Mouse (Mus musculus) midbrain, embryonic 10.5 days (tissue): Measurements from ENCODE around the gene Ugt2b37. TPM values are rescaled to one million over a fixed set of nuclear protein-coding genes. Genes with fewer than 3 reads are reported as not detected.
"Not testable (repeated sequence)": the region's sequence is repeated elsewhere in the genome, so short reads cannot be mapped to it uniquely, and the experiment has no call there.

Experiments
- DNase-seq: peaks from one replicate; pipeline ENCODE4 v3.0.0-alpha.2; 2017; ENCODE audit warnings: low spot score
- H3K27ac ChIP-seq: fragments of 300-500 bp; sonication (generic); replicated peaks from 2 replicates; pipeline ENCODE4 v1.5.1; 2016; ENCODE audit warnings: mild to moderate bottlenecking
- H3K27me3 ChIP-seq: fragments of 300-500 bp; sonication (generic); 2 replicates; pipeline ENCODE4 v1.6.1; 2016; ENCODE audit warnings: low read depth, mild to moderate bottlenecking; ENCODE audit not compliant: poor library complexity, severe bottlenecking
- H3K36me3 ChIP-seq: fragments of 300-500 bp; sonication (generic); 2 replicates; pipeline ENCODE4 v1.6.1; 2016; ENCODE audit warnings: mild to moderate bottlenecking, moderate library complexity
- H3K4me1 ChIP-seq: fragments of 300-500 bp; sonication (generic); 2 replicates; pipeline ENCODE4 v1.6.1; 2016
- H3K4me3 ChIP-seq: fragments of 300-500 bp; sonication (generic); 2 replicates; pipeline ENCODE4 v1.5.1; 2016; ENCODE audit warnings: mild to moderate bottlenecking, moderate library complexity
- H3K9me3 ChIP-seq: fragments of 300-500 bp; sonication (generic); replicated peaks from 2 replicates; pipeline ENCODE4 v1.6.1; 2016; ENCODE audit warnings: mild to moderate bottlenecking
- WGBS: fragments of 180-500 bp; shearing (Covaris S2); methylation state at CpG from one replicate; pipeline ENCODE4 v1.1.7; 2016; 5-methylcytosine and 5-hydroxymethylcytosine counted together
- polyA plus RNA-seq: library from polyadenylated mRNA; unstranded; fragments of >200 nt; fragmentation: Nextera tagmentation; extraction: Ambion mirVana; gene quantifications from 2 replicates; pipeline ENCODE4 v1.2.1, GENCODE M21; 2016

The Ugt2b37 gene
- polyA plus RNA-seq = not detected in 2 replicates

- not testable (repeated sequence) for H3K4me3 ChIP-seq, DNase-seq, H3K27me3 ChIP-seq, H3K4me1 ChIP-seq, H3K27ac ChIP-seq, H3K9me3 ChIP-seq, H3K36me3 ChIP-seq
- 89% methylated on average over 3 of the region's 3 CpGs for WGBS
These were observed at the start of gene Ugt2b37 for GRCm38 (mm10) chr5:87254676-87255075. TSS of gene Ugt2b37 (minus strand) at chr5:87254804.

GRCm38 (mm10) chr5:87286180-87286579 is 31.6 kb upstream of the Ugt2b37 start:
- not testable (repeated sequence) for DNase-seq, H3K4me1 ChIP-seq, H3K27ac ChIP-seq, H3K36me3 ChIP-seq, H3K4me3 ChIP-seq, H3K27me3 ChIP-seq, H3K9me3 ChIP-seq
- WGBS = 95% methylated on average over 4 of the region's 4 CpGs

- H3K9me3 ChIP-seq, H3K36me3 ChIP-seq, H3K27me3 ChIP-seq, H3K4me3 ChIP-seq, DNase-seq, H3K27ac ChIP-seq, H3K4me1 ChIP-seq: not testable (repeated sequence)
- 87% methylated on average over 4 of the region's 4 CpGs for WGBS
These were observed 21.4 kb upstream of the Ugt2b37 start for GRCm38 (mm10) chr5:87275986-87276385.

GRCm38 (mm10) chr5:87275581-87275980 is 21.0 kb upstream of the Ugt2b37 start:
- H3K4me1 ChIP-seq = no peaks in the 10 kb centered on the region
- H3K27me3 ChIP-seq = no peaks in the 10 kb centered on the region
- no peak overlapping the region for H3K4me3 ChIP-seq
- H3K27ac ChIP-seq = no peak overlapping the region
- no peak for DNase-seq
- H3K36me3 ChIP-seq = no peaks in the 10 kb centered on the region
- WGBS = 92% methylated on average over 6 of the region's 6 CpGs
- H3K9me3 ChIP-seq = peaks cover 8% of the 10 kb centered on the region

- Histone ChIP-seq H3K27me3 (no peaks in the 10 kb centered on the region), H3K4me1 (no peaks in the 10 kb centered on the region), H3K27ac (no peak overlapping the region), H3K4me3 (no peak overlapping the region), H3K36me3 (no peaks in the 10 kb centered on the region), H3K9me3 (no peaks in the 10 kb centered on the region)
- no peak for DNase-seq
- 92% methylated on average over 3 of the region's 3 CpGs for WGBS
These were observed 1.2 kb upstream of the Ugt2b37 start for GRCm38 (mm10) chr5:87255831-87256230.

GRCm38 (mm10) chr5:87242140-87242539 is 12.5 kb downstream of the Ugt2b37 start:
- not testable (repeated sequence) for H3K4me3 ChIP-seq, H3K4me1 ChIP-seq, H3K36me3 ChIP-seq, H3K27me3 ChIP-seq, DNase-seq, H3K9me3 ChIP-seq, H3K27ac ChIP-seq

- not testable (repeated sequence) for H3K4me1 ChIP-seq, H3K36me3 ChIP-seq, H3K27me3 ChIP-seq, H3K4me3 ChIP-seq, H3K27ac ChIP-seq, H3K9me3 ChIP-seq, DNase-seq
- WGBS = 75% methylated on average over 2 of the region's 2 CpGs
These were observed 58.2 kb downstream of the Ugt2b37 start for GRCm38 (mm10) chr5:87196430-87196829.

Other genes with a start within 250 kb of the Ugt2b37 start
- not detected in 2 replicates for gene Ugt2b36, start 162.2 kb downstream of the Ugt2b37 start, polyA plus RNA-seq
- gene Ugt2b5, start 114.5 kb downstream of the Ugt2b37 start, polyA plus RNA-seq = not detected in 2 replicates
- not detected in 2 replicates for gene Ugt2a3, start 82.4 kb upstream of the Ugt2b37 start, polyA plus RNA-seq
- gene Ugt2b38, start 169.4 kb upstream of the Ugt2b37 start, polyA plus RNA-seq = not detected in 2 replicates
- not detected in 2 replicates for gene Ugt2a2, start 227.5 kb upstream of the Ugt2b37 start, polyA plus RNA-seq
- not detected in 2 replicates for gene Gm43638, start 232.0 kb upstream of the Ugt2b37 start, polyA plus RNA-seq
- not detected in 2 replicates for gene Ugt2a1, start 236.1 kb upstream of the Ugt2b37 start, polyA plus RNA-seq